Mouse (Mus musculus) CH12.LX (cell line): Measurements from ENCODE around the gene Sec14l1. TPM values are rescaled to one million over a fixed set of nuclear protein-coding genes. Genes with fewer than 3 reads are reported as not detected.

Experiments used
- DNase-seq: peaks from one replicate; pipeline ENCODE4 v3.0.0-alpha.2; 2013; ENCODE audit errors: extremely low read depth
- H3K27ac ChIP-seq: 2 replicates; pipeline ENCODE4 v1.5.1; 2012; ENCODE audit warnings: low read depth, mild to moderate bottlenecking, control low read depth, moderate library complexity; ENCODE audit not compliant: insufficient read depth
- H3K27me3 ChIP-seq: replicated peaks from 2 replicates; pipeline ENCODE3; 2012; ENCODE audit warnings: inconsistent platforms
- H3K36me3 ChIP-seq, 2 experiments: replicated peaks in 1 of 2; 2 replicates each; pipeline versions ENCODE3 to v1.6.1; 2012; ENCODE audit warnings: inconsistent platforms in 1 of 2, low read length in 1 of 2, mild to moderate bottlenecking in 1 of 2, mixed read lengths in 1 of 2, moderate library complexity in 1 of 2; ENCODE audit not compliant: control insufficient read depth in 1 of 2, insufficient read depth in 1 of 2
- H3K4me1 ChIP-seq, 2 experiments: 2 replicates each; pipeline ENCODE4 v1.6.1; 2012; ENCODE audit warnings: inconsistent platforms in 1 of 2, moderate library complexity in 1 of 2; ENCODE audit not compliant: insufficient read depth in 2 of 2, control insufficient read depth in 1 of 2
- H3K4me2 ChIP-seq: 2 replicates; pipeline ENCODE4 v1.6.1; 2012; ENCODE audit warnings: low read depth, mild to moderate bottlenecking, control low read depth; ENCODE audit not compliant: poor library complexity, insufficient read depth, severe bottlenecking
- H3K4me3 ChIP-seq, 3 experiments: fragments of 150-350 bp in 1 of 3; sonication (generic) in 1 of 3; replicated peaks in 1 of 3; 2 replicates each; pipeline versions ENCODE3 to v1.5.1; 2011 to 2012; ENCODE audit warnings: low read depth in 2 of 3, low read length in 2 of 3, mild to moderate bottlenecking in 2 of 3, moderate library complexity in 2 of 3, control low read depth in 1 of 3, improper control_type of control experiment in 1 of 3, inconsistent platforms in 1 of 3, mixed read lengths in 1 of 3; ENCODE audit not compliant: poor library complexity in 1 of 3
- H3K79me2 ChIP-seq: replicated peaks from 2 replicates; pipeline ENCODE4 v1.6.1; 2012; ENCODE audit warnings: mild to moderate bottlenecking, moderate library complexity; ENCODE audit not compliant: control insufficient read depth, poor library complexity, insufficient read depth, severe bottlenecking; ENCODE audit errors: extremely low read depth
- H3K9ac ChIP-seq: 2 replicates; pipeline ENCODE4 v1.6.1; 2012; ENCODE audit warnings: low read depth, mild to moderate bottlenecking, control low read depth, moderate library complexity; ENCODE audit not compliant: insufficient read depth
- H3K9me3 ChIP-seq: replicated peaks from 2 replicates; pipeline ENCODE3; 2012; ENCODE audit warnings: low read length, inconsistent platforms, mixed read lengths
- BHLHE40 ChIP-seq: IDR thresholded peaks from 2 replicates; pipeline ENCODE4 v1.6.1; 2011; ENCODE audit warnings: mild to moderate bottlenecking, low read depth, low read length, improper control_type of control experiment
- CTCF ChIP-seq, 2 experiments: IDR thresholded peaks in 1 of 2; conservative IDR thresholded peaks in 1 of 2; 2 replicates each; pipeline ENCODE4 v1.5.1; 2011 to 2012; ENCODE audit warnings: low read depth in 2 of 2, low read length in 2 of 2, improper control_type of control experiment in 1 of 2, inconsistent platforms in 1 of 2, mild to moderate bottlenecking in 1 of 2, moderate library complexity in 1 of 2
- E2F4 ChIP-seq: IDR thresholded peaks from 2 replicates; pipeline ENCODE4 v1.6.1; 2011; ENCODE audit warnings: low read depth, low read length, improper control_type of control experiment; ENCODE audit not compliant: insufficient replicate concordance
- ETS1 ChIP-seq: conservative IDR thresholded peaks from 2 replicates; pipeline ENCODE4 v1.6.1; 2012; ENCODE audit warnings: low read depth, mild to moderate bottlenecking, inconsistent platforms, low read length, improper control_type of control experiment, moderate library complexity
- GABPA ChIP-seq: IDR thresholded peaks from 2 replicates; pipeline ENCODE4 v1.6.1; 2012; ENCODE audit warnings: low read depth, low read length, improper control_type of control experiment, inconsistent platforms; ENCODE audit not compliant: insufficient replicate concordance
- MEF2A ChIP-seq: IDR thresholded peaks from 2 replicates; pipeline ENCODE4 v1.6.1; 2014; ENCODE audit warnings: low read depth, mild to moderate bottlenecking, inconsistent platforms, low read length, improper control_type of control experiment, borderline replicate concordance
- MYC ChIP-seq: IDR thresholded peaks from 2 replicates; pipeline ENCODE4 v1.6.1; 2011; ENCODE audit warnings: low read depth, mild to moderate bottlenecking, improper control_type of control experiment, low read length
- POLR2A ChIP-seq: IDR thresholded peaks from 2 replicates; pipeline ENCODE4 v1.6.1; 2011; ENCODE audit warnings: low read depth, mild to moderate bottlenecking, improper control_type of control experiment, low read length
- POLR2AphosphoS2 ChIP-seq: IDR thresholded peaks from 2 replicates; pipeline ENCODE4 v1.6.1; 2011; ENCODE audit warnings: low read depth, low read length, improper control_type of control experiment
- TBP ChIP-seq: conservative IDR thresholded peaks from 2 replicates; pipeline ENCODE4 v1.6.1; 2011; ENCODE audit warnings: low read depth, low read length, improper control_type of control experiment
- TCF12 ChIP-seq: IDR thresholded peaks from 2 replicates; pipeline ENCODE4 v1.6.1; 2014; ENCODE audit warnings: low read depth, mild to moderate bottlenecking, inconsistent platforms, low read length, improper control_type of control experiment
- UBTF ChIP-seq: IDR thresholded peaks from 2 replicates; pipeline ENCODE4 v1.6.1; 2012; ENCODE audit warnings: low read depth, mild to moderate bottlenecking, inconsistent platforms, low read length, improper control_type of control experiment, moderate library complexity
- USF1 ChIP-seq: IDR thresholded peaks from 2 replicates; pipeline ENCODE4 v1.6.1; 2014; ENCODE audit warnings: low read depth, mild to moderate bottlenecking, inconsistent platforms, low read length, improper control_type of control experiment
- ZKSCAN1 ChIP-seq: IDR thresholded peaks from 2 replicates; pipeline ENCODE4 v1.6.1; 2012; ENCODE audit warnings: low read depth, inconsistent platforms, low read length, improper control_type of control experiment, borderline replicate concordance
- dilution Hi-C: fragments of 300-500 bp; cut with MboI; formaldehyde crosslinking; loops from 2 replicates; pipeline ENCODE4 v1.14.3; 2020; ENCODE audit warnings: low sequenced_read_pairs; ENCODE audit not compliant: extremely low pct_unique_long_range_greater_than_20kb, extremely low pct_ligation_motif_present
- in situ Hi-C: fragments of 300-500 bp; cut with MboI; formaldehyde crosslinking; loops from 3 replicates; pipeline ENCODE4 v1.14.3; 2019; ENCODE audit warnings: low sequenced_read_pairs, low pct_ligation_motif_present, low pct_unique_long_range_greater_than_20kb, mixed read lengths
- polyA plus RNA-seq: library from polyadenylated mRNA; unstranded; fragments of >175 nt; gene quantifications from 2 replicates; pipeline ENCODE4 v1.2.1, GENCODE M21; 2012; ENCODE audit warnings: low read depth; ENCODE audit not compliant: insufficient read length
- total RNA-seq, 2 experiments: library from RNA; depleted of rRNA; stranded (reverse); fragments of 300-350 nt in 1 of 2; fragments of >200 nt in 1 of 2; gene quantifications; 2 replicates each; pipeline ENCODE4 v1.2.3; 2012 to 2014

Sec14l1 gene
- total and polyA plus RNA-seq, 3 experiments: 18.5 to 28.2 (median 21.5) TPM

GRCm38 (mm10) chr11:117127250-117127837, 12.4 kb downstream of the Sec14l1 start:
- Histone ChIP-seq H3K9me3 (peaks cover 2% of the 10 kb centered on the region), H3K36me3 (peaks cover 7 to 66% of the 10 kb centered on the region in 2 experiments), H3K4me3 (no peak overlapping the region), H3K79me2 (no peaks in the 10 kb centered on the region), H3K9ac (no peak overlapping the region), H3K27me3 (no peaks in the 10 kb centered on the region), H3K4me2 (no peak overlapping the region), H3K4me1 (peaks cover 13 to 43% of the 10 kb centered on the region in 2 experiments), H3K27ac (no peak overlapping the region)
- in situ Hi-C loops (no loop called here), dilution Hi-C loops (no loop called here)
- no peak for DNase-seq
- no peak for TF ChIP-seq BHLHE40

- peaks cover 13 to 39% of the 10 kb centered on the region in 2 experiments for H3K4me1 ChIP-seq
- no peak overlapping the region for H3K9ac ChIP-seq
- H3K79me2 ChIP-seq: no peaks in the 10 kb centered on the region
- dilution Hi-C loops (no loop called here), in situ Hi-C loops (no loop called here)
- TF ChIP-seq MEF2A (no peak), TCF12 (no peak), POLR2AphosphoS2 (no peak), E2F4 (no peak), POLR2A (no peak), USF1 (no peak), ETS1 (no peak), BHLHE40 (no peak), GABPA (no peak), ZKSCAN1 (no peak), UBTF (no peak), TBP (no peak), CTCF (conservative IDR thresholded peaks at IDR 0.05 in 1 of 2, IDR thresholded peaks at IDR 0.05 in 1 of 2; ENCODE audit: low read depth in 2 of 2, low read length in 2 of 2) (no peak), MYC (no peak)
- H3K36me3 ChIP-seq: peaks cover 7 to 65% of the 10 kb centered on the region in 2 experiments
- no peaks in the 10 kb centered on the region for H3K27me3 ChIP-seq
- H3K27ac ChIP-seq: no peak overlapping the region
- peaks cover 2% of the 10 kb centered on the region for H3K9me3 ChIP-seq
- no peak overlapping the region for H3K4me3 ChIP-seq
- H3K4me2 ChIP-seq: no peak overlapping the region
- no peak for DNase-seq
Observed at GRCm38 (mm10) chr11:117127931-117128548, 13.1 kb downstream of the Sec14l1 start.
